Mouse (Mus musculus): ENCODE measurements around the gene Col4a2.

GRCm38 (mm10) chr8:11405722-11406481 is 93.3 kb downstream of the Col4a2 start:
- TF ChIP-seq CTCF (conservative IDR thresholded peaks at IDR 0.05; ENCODE audit: low read length) (no peak), NANOG (IDR thresholded peaks at IDR 0.05; ENCODE audit: borderline replicate concordance, low read length) (no peak), POU5F1 (IDR thresholded peaks at IDR 0.05; ENCODE audit: borderline replicate concordance, low read length) (no peak)
